Mouse (Mus musculus) CH12F3 (cell line): ENCODE results near the gene Bloc1s6.

ENCODE experiments used
- in situ Hi-C: fragments of 300-500 bp; cut with MboI; formaldehyde crosslinking; loops from 2 replicates; pipeline ENCODE4 v1.14.3; 2020; ENCODE audit warnings: low sequenced_read_pairs

Bloc1s6 gene

DNA sequence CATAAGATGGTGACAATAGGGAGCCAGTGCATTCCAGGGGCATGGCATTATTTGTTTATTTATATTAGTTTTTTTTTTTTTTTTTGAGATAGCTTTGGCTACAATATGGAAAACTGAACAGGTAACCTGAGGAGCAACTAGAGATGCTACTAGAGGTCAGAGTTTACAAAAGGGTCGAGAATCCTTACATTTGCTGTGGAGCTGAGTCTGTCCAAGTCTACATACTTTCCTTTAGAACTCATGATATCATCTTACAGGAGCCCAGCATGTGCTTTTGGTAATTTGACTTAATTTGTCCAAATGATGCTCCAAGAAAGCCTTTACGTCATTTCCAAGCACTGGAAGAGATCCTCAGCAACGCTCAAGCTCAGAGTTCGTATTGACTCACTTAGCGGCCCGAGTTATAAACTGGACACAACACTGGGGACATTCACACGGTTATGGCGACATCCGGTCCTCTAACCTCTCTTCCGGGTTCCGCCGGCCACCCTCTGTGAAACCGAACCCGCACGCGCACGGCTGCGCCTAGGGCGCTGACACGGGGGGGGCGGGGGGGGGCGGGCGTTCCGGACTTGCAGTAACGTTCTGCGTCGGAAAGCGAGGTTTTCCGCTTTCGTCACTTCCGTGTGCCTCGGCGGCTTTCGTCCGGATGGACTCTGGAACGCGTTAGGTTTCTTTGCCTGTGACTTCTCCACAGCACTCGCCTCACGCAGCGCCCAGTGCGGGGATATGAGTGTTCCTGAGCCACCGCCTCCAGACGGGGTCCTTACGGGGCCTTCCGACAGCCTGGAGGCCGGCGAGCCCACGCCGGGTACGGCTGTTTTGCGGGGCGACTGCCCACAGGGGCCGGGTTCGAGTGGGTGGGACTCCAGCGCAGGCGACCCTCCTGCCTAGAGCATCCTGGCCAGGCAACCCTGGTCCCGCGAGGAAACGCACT is at the start of gene Bloc1s6:
Bloc1s6 (plus strand) TSS at position 610 of the 937 bp plus-strand sequence.
- in situ Hi-C loops, result no loop called here

DNA sequence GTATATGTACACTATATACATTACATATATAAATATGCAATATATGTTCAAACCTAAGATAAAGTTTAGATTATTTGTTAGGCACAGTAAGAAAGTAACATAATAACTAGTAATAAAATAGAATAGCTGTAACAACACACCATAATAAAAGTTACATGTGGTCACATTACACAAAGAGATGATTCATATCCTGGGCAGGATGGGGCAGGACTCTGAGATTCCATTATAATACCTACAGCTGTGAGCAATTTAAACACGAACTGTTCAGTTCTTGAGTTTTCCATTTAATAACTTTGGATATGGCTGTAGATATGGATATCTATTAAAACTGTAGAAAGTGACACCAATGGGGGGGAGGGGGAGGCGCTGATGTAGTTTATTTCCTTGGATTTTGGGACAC is 40.8 kb upstream of the Bloc1s6 start:
- in situ Hi-C loops, result no loop called here

DNA sequence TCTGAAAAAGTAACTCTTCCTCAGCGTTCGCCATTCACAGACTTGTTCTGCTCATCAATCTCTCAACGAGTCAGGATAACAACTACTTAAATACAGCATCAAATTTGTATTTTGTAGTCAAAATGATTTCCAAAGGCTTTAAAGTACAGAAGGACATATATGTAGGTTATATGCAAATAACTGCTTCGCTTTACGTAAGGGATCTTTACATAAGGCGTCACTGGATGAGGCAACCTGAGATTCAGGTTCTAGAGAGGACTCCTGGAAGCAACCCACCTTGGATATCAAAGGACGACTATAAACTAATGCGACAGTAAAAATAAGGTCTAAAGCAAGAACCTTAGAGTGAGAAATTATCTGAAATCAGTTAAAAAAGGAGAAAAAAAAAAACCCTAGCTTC is 37.3 kb upstream of the Bloc1s6 start:
- in situ Hi-C loops, result no loop called here

DNA sequence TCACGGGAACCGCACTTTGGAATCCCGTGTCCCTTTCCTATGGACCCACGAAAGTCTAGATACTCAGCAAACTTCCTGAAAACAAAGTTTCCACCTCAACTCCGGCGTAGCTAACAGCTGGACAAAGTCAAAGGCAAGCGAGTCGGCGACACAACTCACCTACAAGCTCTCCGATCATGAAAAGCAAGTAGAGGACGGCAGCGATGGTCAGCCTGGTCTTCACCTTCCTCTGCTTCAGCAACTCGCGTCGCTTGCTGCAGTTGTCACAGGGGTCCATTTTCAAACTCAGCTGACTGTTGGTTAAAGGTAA is 36.5 kb upstream of the Bloc1s6 start:
- in situ Hi-C loops, result no loop called here

DNA sequence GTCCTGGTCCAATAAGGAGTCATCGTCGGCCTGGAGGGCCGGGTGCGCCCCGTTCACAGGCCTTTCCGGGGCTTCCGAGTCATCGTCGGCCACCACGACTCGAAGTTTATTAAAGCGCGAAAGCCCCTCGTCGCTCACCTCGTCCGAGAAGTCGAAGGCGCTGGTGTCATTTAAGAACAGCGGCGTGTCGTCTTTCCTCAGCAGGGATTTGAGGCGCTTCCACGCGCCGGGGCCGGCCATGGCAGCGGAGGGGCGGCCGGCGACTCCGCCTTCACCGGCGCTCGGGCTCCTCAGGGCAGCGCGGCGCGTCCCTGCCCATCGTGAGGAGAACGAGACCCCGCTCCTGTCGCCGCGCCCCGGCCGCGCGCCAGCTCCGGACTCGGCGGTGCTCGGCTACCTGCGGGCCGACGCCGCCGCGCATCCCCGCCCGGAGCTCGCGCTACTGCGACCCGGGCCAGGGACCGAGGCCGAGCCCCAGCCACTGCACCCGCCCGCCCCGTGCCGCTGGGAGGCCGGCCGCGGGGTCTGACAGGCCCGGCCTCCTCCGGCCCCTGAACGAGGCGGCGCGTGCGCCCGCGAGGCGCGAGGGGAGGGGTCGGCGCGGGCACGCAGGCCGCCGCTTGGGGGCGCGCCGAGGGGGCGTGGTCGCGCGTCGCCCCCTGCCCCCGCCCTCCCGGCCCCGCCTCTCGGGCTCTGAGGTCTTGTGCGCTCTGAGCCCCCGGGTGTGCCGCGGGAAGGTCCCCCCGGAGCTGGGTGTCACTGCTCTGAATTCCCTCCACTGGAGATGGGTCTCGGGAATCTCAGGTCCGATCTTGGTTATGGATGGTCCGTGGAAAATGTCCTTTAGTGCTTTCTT is 35.9 kb upstream of the Bloc1s6 start, which contains the start of gene Slc30a4:
Slc30a4 (minus strand) TSS at position 483 of the 856 bp plus-strand sequence.
- in situ Hi-C loops, result no loop called here

DNA sequence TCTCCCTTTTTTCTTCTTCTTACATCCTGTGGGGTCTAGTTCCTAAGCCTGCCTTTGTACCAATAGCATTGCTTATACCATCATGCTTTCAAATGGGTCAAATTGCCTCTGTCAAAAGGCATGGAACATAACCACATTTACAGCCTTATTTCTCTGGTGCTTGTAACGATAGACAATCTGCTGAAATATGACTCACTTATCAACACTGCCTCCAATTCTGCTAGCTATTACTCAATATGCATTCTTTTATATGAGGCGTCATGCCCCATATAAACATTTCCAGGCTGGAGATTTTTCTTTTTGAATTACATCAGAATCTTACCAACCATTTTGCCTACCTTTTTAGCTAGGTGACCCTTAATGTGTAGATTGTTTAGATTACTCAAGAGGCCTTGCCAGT is 33.7 kb upstream of the Bloc1s6 start:
- in situ Hi-C loops, result no loop called here

DNA sequence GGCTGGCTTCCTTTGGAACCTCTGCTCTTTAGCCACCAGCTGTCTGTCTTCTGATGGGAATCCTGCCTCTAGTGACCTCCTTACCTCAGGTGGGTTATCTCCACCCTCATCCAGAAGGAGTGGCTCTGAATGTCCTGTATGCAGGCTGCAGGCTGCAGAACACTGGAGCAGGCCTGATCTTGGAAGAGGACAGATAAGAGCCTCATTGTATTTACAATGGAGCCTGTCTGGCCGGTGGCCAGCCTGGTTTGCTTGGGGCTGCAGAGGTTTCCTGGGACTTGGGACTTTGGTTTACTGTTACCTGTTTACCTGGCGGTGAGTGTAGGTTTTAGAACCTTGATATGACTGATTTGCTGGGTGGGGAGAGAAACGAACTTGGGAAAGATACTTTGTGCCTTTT is 30.2 kb upstream of the Bloc1s6 start:
- in situ Hi-C loops, result no loop called here

DNA sequence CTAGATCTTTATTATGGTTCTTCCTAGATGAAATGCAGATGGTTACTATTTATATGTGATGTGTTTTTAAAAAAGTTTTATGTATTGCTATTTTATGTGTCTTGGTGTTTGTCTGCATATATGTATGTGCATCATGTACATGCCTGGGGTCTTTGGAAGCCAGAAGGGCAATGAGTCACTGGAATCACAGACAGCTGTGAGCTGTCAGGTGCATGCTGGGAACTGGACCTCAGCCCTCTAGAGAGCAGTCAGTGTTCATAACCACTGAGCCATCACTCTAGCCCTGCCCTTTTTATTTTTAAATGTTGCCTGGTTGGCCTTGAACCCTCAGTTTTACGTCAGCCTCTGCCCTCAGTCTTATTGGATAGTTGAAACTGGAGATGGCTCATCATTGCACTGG is 29.1 kb upstream of the Bloc1s6 start:
- in situ Hi-C loops, result no loop called here

DNA sequence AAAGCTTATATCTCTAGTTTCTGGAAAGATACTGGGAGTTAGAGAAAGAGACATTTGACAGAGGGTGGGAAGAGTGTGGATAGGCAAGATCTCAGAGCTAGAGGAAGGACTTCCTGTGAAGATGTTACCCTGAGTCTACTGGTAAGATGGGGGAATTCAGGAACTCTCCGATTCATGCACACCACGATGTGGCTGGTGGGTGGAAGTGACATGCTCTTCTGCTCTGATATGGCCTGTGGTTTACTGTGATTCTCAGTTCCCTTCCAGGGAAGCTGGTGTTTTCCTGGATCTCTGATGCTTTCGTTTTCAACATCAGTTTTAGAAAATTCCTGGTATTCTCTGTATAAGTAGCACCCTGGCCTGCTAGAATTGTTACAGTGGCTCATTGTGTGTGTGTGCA is 26.4 kb upstream of the Bloc1s6 start:
- in situ Hi-C loops, result no loop called here

DNA sequence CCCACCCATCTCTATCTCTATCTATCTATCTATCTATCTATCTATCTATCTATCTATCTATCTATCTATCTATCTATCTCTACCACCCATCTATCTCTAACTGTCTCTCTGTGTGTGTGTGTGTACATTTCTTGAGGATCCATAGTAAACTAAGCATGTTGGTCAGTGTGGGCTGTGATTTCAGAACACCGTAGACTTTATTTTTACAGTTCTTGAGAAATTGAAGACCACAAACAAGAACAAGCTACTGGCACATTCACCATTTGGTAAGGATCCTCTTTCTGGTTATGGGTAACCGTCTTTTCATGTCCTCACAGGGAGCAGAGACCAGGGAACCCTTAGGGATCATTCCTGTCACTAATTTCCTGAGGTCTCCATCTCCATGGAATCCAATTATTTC is 25.5 kb upstream of the Bloc1s6 start:
- in situ Hi-C loops, result no loop called here

DNA sequence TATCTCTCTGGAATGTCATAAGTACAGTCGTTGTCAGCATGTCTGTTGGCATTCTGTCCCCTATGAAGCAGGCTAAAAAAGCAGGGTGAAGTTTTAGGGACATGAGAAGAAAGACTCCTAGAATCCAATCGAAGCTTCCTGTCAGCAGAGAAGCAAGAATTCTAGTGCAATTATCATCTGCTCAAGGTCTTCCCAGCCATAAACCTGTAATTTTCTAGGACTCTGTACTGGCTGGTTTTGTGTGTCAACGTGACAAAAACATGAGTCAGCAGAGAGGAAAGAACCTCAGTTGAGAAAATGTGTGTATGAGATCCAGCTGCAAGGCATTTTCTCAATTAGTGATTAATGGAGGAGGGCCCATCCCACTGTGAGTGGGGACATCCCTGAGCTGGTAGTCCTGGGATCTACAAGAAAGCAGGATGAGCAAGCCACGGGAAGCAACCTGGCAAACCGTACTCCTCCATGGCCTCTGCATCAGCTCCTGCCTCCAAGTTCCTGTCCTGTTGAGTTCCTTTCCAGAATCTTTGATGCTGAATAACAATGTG is 23.1 kb upstream of the Bloc1s6 start:
- in situ Hi-C loops, result no loop called here

DNA sequence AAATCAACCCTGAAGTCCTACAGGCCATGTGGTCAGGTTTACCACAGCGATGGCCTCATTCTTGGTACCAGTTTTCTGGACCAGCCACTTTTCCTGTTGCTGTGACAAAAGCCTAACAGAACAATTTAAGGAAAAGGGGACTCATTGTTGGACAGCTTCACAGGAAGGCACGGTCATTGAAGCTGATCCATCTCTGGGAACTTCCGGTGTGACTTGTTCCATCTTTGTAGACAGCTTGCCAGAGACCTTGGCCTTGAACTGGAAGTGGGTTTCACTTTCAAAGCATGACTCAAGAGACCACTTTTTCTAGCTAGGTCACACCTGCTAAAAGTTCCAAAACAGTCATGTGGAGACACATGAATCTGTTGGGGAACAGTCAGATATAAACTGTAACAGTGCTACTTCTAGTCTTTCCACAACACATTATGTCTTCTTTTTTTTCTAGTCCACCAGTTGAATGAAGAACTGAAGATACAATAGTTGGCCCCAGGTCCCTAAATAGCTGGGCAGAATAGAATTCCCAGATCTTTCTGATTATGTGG is 21.9 kb upstream of the Bloc1s6 start:
- in situ Hi-C loops, result no loop called here

DNA sequence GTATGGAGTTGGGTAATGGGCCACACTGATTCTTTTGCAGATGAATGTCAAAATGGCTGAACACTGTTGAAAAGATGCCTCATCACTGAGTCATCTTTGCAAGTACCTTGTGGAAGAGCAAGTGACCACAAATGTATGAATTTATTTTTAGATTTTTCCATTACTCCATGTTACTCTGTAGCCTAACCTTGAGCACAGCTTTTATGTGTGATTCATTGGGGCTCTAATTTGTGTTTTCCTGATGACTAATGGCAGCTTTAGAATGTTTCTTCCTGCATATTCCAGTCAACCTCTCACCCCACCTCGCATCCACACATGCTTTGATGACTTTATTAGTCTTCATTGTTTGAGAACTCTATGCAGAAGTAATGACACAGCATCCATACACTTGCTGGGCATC is 19.1 kb upstream of the Bloc1s6 start:
- in situ Hi-C loops, result no loop called here

DNA sequence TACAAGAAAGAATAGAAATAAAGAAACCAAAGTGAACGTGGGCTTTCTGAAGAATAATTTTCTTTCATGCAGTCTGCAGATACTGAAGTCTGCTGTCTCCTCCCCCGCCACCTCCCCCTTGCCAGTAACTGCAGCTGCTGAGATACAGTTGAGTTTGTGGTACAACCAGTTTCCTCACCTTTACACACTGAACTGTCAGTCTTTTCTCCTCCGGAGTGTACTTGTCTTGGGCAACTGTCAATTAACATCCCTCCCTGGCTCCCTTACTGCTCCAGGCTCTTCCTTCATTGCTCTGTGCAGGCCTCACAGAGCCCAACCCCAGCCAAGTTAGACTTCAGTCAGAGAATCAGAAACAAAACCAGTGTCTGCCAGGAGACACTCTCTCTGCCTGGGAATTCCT is 17.7 kb upstream of the Bloc1s6 start:
- in situ Hi-C loops, result no loop called here

DNA sequence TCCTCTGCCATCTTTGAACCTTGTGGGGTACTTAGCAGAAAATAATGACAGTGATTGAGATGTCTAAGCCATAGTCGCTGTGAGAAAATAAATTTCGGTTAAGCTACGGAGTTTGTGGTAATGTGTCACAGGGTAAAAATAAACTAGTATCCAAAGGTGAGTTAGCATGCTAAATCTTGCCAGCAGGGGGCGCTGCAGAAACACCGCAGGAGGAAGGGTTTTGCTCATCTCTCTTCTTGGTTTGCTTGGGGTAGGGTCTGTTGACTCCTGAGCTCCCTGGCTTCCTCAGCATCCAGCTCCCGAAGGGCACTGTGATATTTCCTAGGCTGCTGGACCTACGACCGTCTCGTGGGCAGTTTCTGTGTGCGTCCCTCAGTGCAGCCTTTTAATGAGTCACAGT is 12.7 kb upstream of the Bloc1s6 start:
- in situ Hi-C loops, result no loop called here

DNA sequence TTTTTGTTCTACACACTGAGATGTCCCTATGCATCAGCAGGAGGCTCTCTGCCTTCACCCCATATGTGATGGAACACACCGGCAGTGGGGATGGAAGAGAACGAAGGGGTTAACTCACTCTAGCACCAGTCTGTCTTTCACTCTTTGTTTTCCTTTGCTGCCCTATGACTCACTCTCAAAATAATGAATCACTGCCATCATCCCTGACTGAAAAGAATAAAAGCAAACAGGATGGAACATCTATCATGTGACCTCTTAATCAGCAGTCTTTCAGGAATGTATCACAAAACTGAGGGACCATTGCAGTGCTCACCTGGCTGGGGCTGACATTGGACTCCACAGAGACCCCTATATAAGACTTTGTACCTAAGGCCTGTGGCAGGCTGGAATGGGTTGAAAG is 6.8 kb upstream of the Bloc1s6 start:
- in situ Hi-C loops, result no loop called here

DNA sequence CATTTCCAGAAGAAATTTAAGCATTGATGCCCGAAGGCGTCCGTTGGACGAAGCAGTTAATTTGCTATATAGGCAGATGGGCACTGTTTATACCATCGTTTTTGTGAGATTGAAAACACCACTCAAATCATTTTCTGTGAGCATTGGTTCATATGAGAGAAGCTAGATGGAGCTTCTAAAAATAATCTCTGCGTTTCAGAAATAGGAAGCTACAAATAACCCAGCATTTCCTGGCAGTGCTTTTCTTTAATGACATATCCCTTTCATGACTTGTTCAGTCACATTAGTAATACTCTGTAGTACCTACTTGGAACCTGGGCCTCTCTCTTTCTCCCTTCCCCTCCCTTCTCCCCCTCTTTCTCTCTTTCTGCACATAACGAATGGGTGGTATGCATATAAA is 720 bp downstream of the Bloc1s6 start:
- in situ Hi-C loops, result no loop called here

DNA sequence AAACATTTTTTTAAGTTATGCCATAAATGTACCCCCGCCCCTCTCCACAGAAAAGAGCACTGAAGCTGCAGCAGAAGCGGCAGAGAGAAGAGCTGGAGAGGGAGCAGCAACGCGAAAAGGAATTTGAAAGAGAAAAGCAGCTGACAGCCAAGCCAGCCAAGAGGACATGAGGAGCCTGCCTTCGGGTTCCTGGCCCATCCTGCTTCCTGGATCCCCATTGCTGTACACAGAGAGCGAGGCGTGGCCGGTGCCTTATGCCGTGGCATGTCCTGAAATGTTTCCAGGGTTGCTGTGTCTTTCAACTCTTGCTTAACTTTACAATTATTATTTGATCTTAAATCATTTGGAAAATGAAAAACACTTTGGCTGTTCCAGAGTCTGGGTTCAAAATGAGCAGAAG is 8.2 kb downstream of the Bloc1s6 start:
- in situ Hi-C loops, result no loop called here

DNA sequence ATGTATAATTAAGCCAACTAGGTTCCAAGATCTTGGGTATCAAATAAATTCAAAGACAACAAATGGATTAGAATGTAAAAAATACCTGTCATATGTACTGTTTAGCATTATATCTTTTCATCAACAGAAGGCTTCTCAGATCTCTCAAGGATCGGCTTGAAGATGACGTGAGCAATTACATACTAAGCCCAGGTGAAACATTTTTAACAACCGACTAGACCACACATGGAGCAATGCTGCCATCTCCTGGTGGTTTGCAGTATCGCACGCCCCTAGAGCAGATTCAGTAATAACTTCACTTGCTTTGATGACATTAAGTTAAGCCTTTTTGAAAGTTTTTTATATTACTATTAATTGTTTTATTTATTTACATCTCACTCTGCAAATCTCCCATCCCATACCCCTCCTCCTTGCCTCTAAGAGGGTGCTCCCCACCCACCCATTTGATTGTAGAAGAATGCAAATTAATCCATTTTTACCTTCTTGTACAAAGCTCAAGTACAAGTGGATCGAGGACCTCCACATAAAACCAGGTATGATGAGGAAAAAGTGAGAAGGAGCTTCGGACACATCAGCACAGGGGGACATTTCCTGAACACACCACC is 15.5 kb downstream of the Bloc1s6 start:
- in situ Hi-C loops, result no loop called here

DNA sequence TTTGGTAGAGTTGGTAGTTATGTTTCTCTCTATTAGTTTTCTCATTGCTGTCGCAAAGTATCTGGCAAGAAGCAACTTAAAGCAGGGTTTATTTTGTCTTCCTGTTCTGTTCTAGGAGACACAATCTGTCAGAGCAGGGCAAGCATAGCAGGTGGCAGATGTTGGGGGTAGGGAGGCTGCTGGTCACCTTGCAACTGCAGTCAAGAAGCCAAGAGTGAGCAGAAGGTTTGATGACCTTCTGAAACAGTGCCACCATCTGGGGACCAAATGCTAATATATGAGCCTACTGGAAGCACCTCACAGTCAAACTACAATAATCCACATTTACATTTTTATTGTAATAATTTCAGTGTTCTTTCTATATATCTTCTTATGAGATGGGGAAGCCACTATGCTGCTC is 21.5 kb downstream of the Bloc1s6 start:
- in situ Hi-C loops, result no loop called here

DNA sequence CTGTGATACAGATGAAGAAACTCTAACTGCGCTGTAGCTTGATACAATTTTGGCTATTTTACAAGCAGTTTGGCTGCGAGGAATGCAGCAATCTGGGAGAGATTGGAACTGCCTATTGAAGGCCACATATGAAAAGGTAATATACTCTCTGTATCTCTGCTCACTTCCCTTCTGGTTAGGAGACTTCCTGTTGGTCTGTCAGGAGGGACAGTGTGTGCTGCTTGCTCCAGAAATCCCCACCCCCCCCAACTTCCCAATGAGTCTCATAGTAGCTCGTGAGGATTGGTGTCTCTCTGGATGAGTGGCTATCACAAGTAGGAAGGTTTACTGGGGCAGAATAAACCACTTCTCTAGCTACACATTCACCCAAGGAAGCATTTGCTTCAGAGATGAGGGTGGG is 24.7 kb downstream of the Bloc1s6 start:
- in situ Hi-C loops, result no loop called here
